Mouse (Mus musculus) midbrain, embryonic 11.5 days (tissue): ENCODE data around the gene Gpr12. TPM values are rescaled to one million over a fixed set of nuclear protein-coding genes. Genes with fewer than 3 reads are reported as not detected.
"Not testable (repeated sequence)": the region's sequence is repeated elsewhere in the genome, so short reads cannot be mapped to it uniquely, and the experiment has no call there.

Source experiments
- ATAC-seq: fragments of 200-750 bp; cut with Nextera tagmentation; 2 replicates; pipeline ENCODE4 v1.8.0; 2017; ENCODE audit warnings: moderate TSS enrichment, moderate library complexity; ENCODE audit not compliant: low FRiP score
- DNase-seq: peaks from one replicate; pipeline ENCODE4 v3.0.0; 2015; ENCODE audit warnings: low spot score; ENCODE audit errors: missing footprints
- H3K27ac ChIP-seq: fragments of 300-500 bp; sonication (generic); 2 replicates; pipeline ENCODE4 v1.5.1; 2014; ENCODE audit warnings: low read depth, low read length
- H3K27me3 ChIP-seq: fragments of 300-500 bp; sonication (generic); 2 replicates; pipeline ENCODE4 v1.6.1; 2014; ENCODE audit warnings: mild to moderate bottlenecking, low read length, moderate library complexity, mixed read lengths; ENCODE audit not compliant: control insufficient read depth, insufficient read depth
- H3K36me3 ChIP-seq: fragments of 300-500 bp; sonication (generic); 2 replicates; pipeline ENCODE4 v1.6.1; 2014; ENCODE audit warnings: mild to moderate bottlenecking, low read length, moderate library complexity, mixed read lengths; ENCODE audit not compliant: control insufficient read depth, insufficient read depth
- H3K4me1 ChIP-seq: fragments of 300-500 bp; sonication (generic); 2 replicates; pipeline ENCODE4 v1.6.1; 2014; ENCODE audit warnings: low read length; ENCODE audit not compliant: control insufficient read depth, insufficient read depth
- H3K4me2 ChIP-seq: fragments of 300-500 bp; sonication (generic); 2 replicates; pipeline ENCODE4 v1.6.1; 2014; ENCODE audit warnings: mild to moderate bottlenecking, moderate library complexity
- H3K4me3 ChIP-seq: fragments of 300-500 bp; sonication (generic); 2 replicates; pipeline ENCODE4 v1.5.1; 2014; ENCODE audit warnings: low read depth, low read length
- H3K9ac ChIP-seq: fragments of 300-500 bp; sonication (generic); 2 replicates; pipeline ENCODE4 v1.6.1; 2014; ENCODE audit warnings: low read length
- H3K9me3 ChIP-seq: fragments of 300-500 bp; sonication (generic); 2 replicates; pipeline ENCODE4 v1.6.1; 2016; ENCODE audit warnings: low read length; ENCODE audit not compliant: control insufficient read depth
- WGBS: fragments of 180-500 bp; shearing (Covaris S2); extraction: QIAGEN DNeasy Blood & Tissue Kit; methylation state at CpG from one replicate; pipeline ENCODE4 v1.1.7; 2014; 5-methylcytosine and 5-hydroxymethylcytosine counted together
- polyA plus RNA-seq: library from polyadenylated mRNA; unstranded; fragments of >200 nt; fragmentation: Nextera tagmentation; extraction: Ambion mirVana; gene quantifications from 2 replicates; pipeline ENCODE4 v1.2.1, GENCODE M21; 2014

Gpr12 gene
- polyA plus RNA-seq, 1 experiment from 2014 or later: 0.36 TPM

DNA sequence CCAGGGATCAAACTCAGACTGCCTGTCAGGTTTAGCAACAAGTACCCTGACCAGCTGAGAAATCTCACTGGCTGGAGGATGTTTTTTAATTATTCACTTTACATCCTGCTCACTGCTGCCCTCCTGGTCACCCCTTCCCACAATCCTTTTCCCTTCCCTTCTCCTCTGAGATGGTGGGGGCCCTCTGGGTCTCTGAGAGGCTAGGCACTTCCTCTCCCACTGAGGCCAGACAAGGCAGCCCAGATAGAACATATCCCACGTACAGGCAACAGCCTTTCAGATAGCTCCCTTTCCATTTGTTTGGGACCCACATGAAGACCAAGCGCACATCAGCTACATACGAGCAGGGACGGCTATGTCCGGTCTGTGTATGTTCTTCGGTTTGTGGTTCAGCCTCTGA lies 14.9 kb downstream of the Gpr12 start:
- H3K4me2 ChIP-seq, ATAC-seq, H3K36me3 ChIP-seq, DNase-seq, H3K27ac ChIP-seq, H3K9ac ChIP-seq, H3K4me3 ChIP-seq, H3K27me3 ChIP-seq, H3K4me1 ChIP-seq, H3K9me3 ChIP-seq: not testable (repeated sequence)
- WGBS: 91% methylated on average over 6 of the region's 6 CpGs

DNA sequence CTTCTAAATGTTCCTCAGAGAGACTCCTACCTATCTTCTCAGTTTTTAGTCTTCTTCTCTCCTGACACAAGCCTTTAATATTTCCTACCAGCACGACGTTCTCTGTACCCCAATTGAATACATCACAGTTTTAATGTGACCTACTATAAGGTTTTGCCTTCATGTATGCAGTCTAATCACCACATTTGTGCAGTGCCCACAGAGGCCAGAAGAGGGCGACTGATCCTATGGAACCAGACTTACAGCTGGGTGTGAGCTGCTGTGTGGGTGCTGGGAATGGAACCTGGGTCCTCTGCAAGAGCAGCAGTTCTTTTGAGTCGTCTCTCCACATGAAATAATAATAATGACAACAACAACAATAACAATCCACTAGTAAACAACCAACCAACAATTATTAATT lies 18.0 kb downstream of the Gpr12 start:
- no peaks in the 10 kb centered on the region for H3K36me3 ChIP-seq
- 59% methylated on average over 4 of the region's 4 CpGs for WGBS
- H3K4me1 ChIP-seq: no peaks in the 10 kb centered on the region
- no peaks in the 10 kb centered on the region for H3K9me3 ChIP-seq
- H3K4me3 ChIP-seq: no peak overlapping the region
- no peak overlapping the region for H3K9ac ChIP-seq
- no peak overlapping the region for H3K4me2 ChIP-seq
- H3K27ac ChIP-seq: no peak overlapping the region
- ATAC-seq (no peak), DNase-seq (peak; percentile 94)
- H3K27me3 ChIP-seq: no peaks in the 10 kb centered on the region

GRCm38 (mm10) chr5:146564259-146564658 lies 20.8 kb downstream of the Gpr12 start:
- no peak for ATAC-seq
- H3K4me1 ChIP-seq: no peaks in the 10 kb centered on the region
- no peak for DNase-seq
- no peak overlapping the region for H3K9ac ChIP-seq
- no peak overlapping the region for H3K4me3 ChIP-seq
- no peaks in the 10 kb centered on the region for H3K9me3 ChIP-seq
- H3K27me3 ChIP-seq: no peaks in the 10 kb centered on the region
- no peak overlapping the region for H3K4me2 ChIP-seq
- no peak overlapping the region for H3K27ac ChIP-seq
- WGBS: 81% methylated on average over 1 of the region's 1 CpGs
- H3K36me3 ChIP-seq: no peaks in the 10 kb centered on the region

DNA sequence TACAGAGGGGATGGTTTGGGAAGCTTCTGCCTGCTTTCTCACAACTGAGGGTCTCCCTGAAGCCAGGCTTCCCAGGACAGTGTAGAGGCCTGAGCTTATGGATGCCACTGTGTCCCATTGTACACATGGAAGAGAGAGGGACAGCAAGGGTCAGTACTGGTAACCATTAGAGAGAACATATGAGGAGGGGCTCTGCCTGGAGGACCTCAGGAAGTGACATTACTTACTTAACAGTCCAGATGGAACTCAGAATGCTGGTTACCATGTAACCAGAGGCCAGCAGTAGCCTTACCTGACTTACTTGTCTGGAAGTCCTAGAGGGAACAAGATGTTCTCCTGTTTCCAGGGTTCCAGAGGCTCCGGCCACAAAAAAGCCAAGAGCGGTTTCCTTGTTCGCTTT lies 29.2 kb downstream of the Gpr12 start, which contains the start of gene Gm3415:
Gene Gm3415, plus strand, starts transcription at position 301 of the 400 bp plus-strand sequence.
- not testable (repeated sequence) for DNase-seq, ATAC-seq, H3K27me3 ChIP-seq, H3K4me1 ChIP-seq, H3K9ac ChIP-seq, H3K9me3 ChIP-seq, H3K4me2 ChIP-seq, H3K4me3 ChIP-seq, H3K36me3 ChIP-seq, H3K27ac ChIP-seq
- WGBS: no CpG with 5 or more reads among the region's 3 CpGs

GRCm38 (mm10) chr5:146537347-146537746 lies 47.7 kb downstream of the Gpr12 start, which contains the start of gene Gm3409:
Gene Gm3409, plus strand, starts transcription at chr5:146537647.
- not testable (repeated sequence) for H3K27ac ChIP-seq, H3K9ac ChIP-seq, ATAC-seq, H3K9me3 ChIP-seq, H3K36me3 ChIP-seq, H3K4me3 ChIP-seq, H3K4me2 ChIP-seq, H3K4me1 ChIP-seq, H3K27me3 ChIP-seq, DNase-seq
- 100% methylated on average over 2 of the region's 3 CpGs for WGBS

Other genes starting within 250 kb of the Gpr12 start
- gene Wasf3, start 200.3 kb downstream of the Gpr12 start, polyA plus RNA-seq: 6.3 and 6.4 TPM in 2 replicates
- gene Gm6408, start 103.3 kb downstream of the Gpr12 start, polyA plus RNA-seq: not detected in 2 replicates
- not detected in 2 replicates for gene Gm6370, start 93.9 kb downstream of the Gpr12 start, polyA plus RNA-seq
- gene 4930449I24Rik, start 82.8 kb downstream of the Gpr12 start, polyA plus RNA-seq: not detected in 2 replicates
- not detected in 2 replicates for gene Gm3402, start 71.1 kb downstream of the Gpr12 start, polyA plus RNA-seq
- gene Gm3404, start 59.4 kb downstream of the Gpr12 start, polyA plus RNA-seq: not detected in 2 replicates
- not detected in 2 replicates for gene Gm3409, start 47.6 kb downstream of the Gpr12 start, polyA plus RNA-seq
- gene Gm3415, start 29.1 kb downstream of the Gpr12 start, polyA plus RNA-seq: not detected in 2 replicates
- gene Usp12, start 209.8 kb upstream of the Gpr12 start, polyA plus RNA-seq: 10.7 and 12.1 TPM in 2 replicates
- 495 and 509 TPM in 2 replicates for gene Rpl21, start 247.7 kb upstream of the Gpr12 start, polyA plus RNA-seq